Mouse (Mus musculus): ENCODE results near the gene Mgat4e.
A peak's percentile ranks its signal among the peaks of the same experiment; 100 is the strongest.
"Not testable (repeated sequence)": the region's sequence is repeated elsewhere in the genome, so short reads cannot be mapped to it uniquely, and the experiment has no call there.

Gene Mgat4e

DNA sequence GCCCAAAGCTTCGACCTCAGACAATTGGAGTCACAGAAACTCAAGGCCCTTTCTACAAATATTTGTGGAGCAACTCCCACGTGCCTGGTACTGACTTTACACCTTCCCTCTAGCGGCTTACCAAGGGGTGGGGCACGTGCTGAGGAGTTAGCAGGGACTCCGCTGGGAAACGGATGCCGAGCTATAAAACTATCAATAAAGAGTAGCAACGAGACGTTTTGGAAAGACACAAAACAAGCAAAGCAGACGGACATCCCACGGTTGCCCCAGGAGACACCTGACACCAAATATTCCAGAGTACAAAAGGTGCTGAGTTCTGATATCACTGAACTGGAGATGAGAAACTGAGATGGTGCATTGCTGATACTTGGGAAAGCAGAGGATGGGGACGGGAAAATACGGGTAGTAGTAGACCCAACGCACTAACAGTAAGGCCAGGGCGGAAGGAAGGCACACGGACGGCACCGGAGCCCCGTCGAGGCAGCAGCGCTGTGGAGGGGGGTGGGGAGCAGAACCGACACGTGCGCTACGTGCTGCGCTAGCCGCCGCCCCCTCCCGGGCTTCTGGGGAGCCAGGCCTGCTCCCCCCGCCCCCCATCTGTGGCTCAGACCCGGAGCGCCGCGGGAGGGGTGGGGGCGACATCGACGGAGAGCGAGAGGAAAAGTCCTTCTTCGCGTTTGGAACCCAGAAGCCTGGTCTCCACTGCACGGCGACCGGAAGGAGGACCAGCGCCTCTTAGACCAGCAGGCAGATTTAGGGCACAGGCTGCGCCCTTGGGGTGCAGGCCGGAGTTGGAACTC, 6.6 kb upstream of the Mgat4e start:
- DNase-seq (ENCODE audit: low spot score): no peak

- DNase-seq (ENCODE audit: low spot score): no peak
These were observed 5.9 kb upstream of the Mgat4e start for GRCm38 (mm10) chr1:134555240-134555870.

DNA sequence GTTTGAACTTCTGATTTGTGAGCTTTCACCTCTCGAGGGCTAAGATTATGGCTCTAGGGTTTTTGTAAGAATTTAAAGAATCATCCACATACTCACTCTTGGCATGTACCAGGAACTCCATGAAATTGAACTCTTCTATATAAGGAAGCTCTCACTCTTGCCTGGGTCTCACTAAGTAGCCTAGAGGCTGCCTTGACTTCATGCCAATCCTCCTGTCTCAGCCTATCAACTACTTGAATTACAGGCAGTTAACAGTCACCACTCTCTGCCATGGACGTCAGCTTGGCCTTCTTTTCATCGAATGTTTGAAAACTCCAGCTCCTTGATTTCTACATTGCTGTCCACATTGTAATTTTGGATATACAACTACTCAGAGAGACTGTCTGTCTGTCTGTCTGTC, 2.9 kb upstream of the Mgat4e start:
- DNase-seq (ENCODE audit: low spot score): no peak

DNA sequence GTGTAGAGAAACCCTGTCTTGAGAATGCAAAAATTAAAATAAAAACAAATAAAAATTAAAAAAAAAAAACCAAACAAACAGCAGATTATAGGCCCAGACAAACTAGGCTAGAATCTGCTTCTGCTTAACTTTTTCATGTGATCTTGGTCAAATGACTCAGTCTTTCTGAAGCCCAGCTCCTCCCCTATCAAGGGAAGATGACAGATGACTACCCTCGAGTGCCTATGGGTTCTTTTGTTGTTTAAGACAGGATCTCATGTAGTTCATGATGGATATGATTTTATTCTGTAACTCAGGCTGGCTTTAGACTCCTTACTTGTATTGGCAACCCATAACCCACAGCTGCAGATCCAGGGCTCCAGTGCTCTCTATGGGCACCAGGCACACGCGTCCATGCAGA, 2.4 kb upstream of the Mgat4e start:
- DNase-seq (ENCODE audit: low spot score): no peak

DNA sequence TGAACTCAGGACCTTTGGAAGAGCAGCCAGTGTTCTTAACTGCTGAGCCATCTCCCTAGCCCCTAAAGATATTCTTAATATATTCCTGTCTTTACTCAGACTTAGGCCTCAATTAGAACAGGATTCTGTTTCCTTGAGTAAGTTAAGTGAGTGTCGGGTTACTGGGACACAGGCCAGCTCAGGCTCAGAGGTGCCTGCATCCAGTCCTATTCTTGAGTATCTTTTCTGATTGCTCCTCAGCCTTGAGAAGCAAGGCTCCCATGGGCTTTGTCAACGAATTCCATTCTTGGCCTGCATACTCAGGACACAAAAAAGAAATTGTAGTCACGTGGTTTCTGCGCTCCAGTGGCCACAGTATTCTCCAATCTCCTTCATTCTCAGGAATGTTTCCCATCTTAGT, 1.3 kb downstream of the Mgat4e start:
- no peak for DNase-seq (ENCODE audit: low spot score)

DNA sequence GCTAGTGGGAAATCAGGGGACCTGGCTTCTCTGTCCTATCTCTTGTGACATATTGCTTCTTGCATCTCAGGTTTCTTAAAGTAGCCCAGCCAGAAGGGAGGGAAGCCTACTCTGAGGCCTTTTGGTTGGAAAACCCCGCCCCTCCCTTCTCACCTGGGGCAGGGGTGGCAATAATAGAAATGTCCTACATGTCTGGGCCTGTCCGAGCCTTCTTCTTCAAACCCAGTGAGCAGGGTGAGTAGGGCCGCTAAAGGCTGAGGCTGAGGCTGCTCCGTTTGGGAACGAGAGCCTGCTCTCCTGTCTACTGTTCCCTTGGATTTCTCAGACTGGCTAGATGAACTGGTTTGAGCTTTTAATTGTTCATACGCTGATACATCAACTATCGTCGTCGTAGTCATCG, 8.9 kb downstream of the Mgat4e start:
- no peak for DNase-seq (ENCODE audit: low spot score)

DNA sequence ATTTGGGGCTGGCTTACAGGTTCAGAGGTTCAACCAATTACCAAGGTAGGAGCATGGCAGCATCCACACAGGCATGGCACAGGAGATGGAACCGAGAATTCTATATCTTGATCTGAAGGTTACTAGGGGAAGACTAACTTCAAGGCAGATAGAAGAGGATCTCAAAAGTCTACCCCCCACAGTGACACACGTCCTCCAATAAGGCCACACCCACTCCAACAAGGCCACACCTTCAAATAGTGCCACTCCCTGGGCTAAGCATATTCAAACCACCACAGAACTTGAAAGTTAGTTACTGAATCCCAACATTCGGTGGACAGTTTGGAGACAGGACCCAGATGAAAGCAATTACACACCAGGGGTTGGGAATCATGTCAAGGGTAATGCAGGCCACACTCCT, 14.0 kb downstream of the Mgat4e start:
- DNase-seq (ENCODE audit: low spot score): no peak

DNA sequence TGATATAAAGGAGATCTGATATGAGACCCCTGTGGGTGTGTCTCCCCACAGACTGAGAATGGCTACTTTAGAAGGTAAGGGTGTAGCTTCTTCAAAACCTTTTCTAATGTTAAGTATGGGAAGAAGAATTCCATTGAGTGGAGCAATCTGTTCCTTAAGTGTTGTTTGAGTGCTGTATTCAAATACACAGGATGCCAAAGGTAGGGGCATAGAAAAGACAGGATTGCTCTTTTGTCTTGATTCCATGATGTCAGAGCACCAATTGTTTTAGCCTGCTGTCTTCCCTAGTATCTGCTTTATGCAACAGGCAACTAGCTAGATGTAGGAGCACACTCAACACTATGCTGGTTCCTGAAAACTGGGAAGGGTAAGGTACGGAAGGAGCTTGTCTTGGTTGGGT, 14.4 kb downstream of the Mgat4e start:
- no peak for DNase-seq (ENCODE audit: low spot score)

DNA sequence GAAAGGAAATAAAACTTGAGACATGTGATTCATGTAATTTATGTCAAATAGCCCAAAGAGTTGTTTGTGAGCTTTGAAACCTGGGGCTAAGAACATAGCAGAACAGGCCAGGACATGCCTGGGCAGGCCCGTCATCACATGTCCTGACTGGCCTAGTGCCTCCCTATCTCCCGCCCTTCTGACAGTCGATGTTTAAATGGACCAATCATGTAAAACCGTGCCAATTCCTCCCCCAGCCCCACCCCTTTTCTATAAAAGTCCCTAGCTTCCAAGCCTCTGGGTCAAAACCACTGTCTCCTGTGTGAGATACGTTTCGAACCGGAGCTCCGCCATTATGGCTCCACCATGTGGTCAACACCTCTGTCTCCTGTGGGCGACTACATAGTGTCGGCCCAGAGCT, 15.8 kb downstream of the Mgat4e start:
- DNase-seq (ENCODE audit: low spot score): not testable (repeated sequence)

DNA sequence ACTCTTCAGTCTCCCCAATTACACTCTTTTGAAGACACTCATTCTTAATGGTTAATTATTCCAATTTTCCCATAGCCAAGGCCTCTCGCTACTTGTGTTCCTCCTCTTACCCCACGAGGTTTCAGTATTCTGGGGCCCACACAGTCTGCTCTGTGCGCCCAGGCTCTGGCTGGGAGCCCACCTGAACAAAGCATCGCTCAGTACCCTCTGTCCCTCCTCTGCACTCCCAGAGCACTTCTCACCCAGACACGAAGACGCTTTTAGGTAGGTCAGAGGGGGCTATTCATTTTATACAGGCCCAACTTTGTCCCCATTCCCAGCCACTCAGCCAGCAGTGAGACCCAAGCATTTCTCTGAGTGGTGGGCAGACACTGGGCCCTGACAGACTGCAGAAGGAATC, 18.9 kb downstream of the Mgat4e start:
- no peak for DNase-seq (ENCODE audit: low spot score)

DNA sequence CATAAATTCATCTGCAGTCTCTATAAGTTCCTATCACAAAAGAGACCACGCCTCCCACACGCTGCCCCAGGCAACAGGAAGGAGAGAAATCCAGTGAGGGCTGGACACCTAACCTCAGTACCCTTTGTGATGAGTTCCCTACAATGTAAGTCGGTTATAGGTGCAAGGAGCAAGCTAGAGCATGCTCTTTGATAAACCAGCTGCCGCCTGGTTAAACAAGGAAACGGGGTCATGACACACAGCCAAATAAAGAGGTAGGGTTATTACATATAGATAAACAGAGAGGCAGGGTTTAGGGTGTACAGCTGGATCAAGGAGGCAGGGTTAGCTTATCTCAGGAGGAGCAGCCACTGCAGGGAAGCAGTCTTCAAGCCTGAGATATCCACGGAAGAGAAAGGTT, 22.7 kb downstream of the Mgat4e start:
- DNase-seq (ENCODE audit: low spot score): peak; percentile 76

DNA sequence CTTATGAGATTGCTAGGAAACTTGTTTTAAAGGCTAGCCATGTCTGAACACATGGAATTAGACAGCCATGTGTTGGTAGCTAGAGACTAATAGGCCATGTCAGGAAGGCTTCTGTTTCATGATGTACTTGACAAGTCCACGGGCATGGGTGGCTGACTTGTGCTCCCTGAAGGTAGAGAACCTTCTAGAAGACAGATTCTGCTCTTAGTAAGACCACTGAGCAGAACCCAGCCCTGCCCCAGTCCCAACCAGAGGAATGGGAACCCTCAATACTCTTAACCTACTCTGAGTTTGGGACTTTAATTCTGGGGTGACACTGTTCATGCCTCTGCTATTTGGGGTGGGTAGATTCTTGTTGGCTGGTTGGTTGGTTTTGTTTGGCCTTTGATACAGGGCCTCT, 24.5 kb downstream of the Mgat4e start:
- DNase-seq (ENCODE audit: low spot score): no peak

GRCm38 (mm10) chr1:134524424-134524823, 25.1 kb downstream of the Mgat4e start:
- DNase-seq (ENCODE audit: low spot score): peak; percentile 49

GRCm38 (mm10) chr1:134522325-134522724, 27.2 kb downstream of the Mgat4e start:
- DNase-seq (ENCODE audit: low spot score): no peak

DNA sequence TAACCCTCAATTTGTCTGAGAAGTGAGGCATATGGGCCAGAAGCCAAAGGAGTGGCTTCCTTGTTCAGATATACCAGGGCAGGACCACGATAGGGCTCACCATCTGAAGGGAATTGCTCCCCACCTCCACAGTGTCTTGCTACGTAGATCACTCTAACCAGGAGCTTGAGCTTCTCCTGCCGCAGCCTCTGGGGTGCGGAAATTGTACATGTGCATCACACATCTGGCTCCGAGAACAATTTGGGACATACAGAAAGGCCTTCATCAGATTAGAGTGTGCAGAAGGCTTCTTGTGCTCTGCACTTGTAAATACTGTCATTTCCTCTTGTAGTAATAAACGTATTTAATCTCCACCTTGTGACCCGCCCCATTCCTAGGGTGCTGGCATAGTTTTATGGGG, 28.3 kb downstream of the Mgat4e start:
- DNase-seq (ENCODE audit: low spot score): no peak

GRCm38 (mm10) chr1:134520001-134520721, 29.3 kb downstream of the Mgat4e start:
- DNase-seq (ENCODE audit: low spot score): no peak

DNA sequence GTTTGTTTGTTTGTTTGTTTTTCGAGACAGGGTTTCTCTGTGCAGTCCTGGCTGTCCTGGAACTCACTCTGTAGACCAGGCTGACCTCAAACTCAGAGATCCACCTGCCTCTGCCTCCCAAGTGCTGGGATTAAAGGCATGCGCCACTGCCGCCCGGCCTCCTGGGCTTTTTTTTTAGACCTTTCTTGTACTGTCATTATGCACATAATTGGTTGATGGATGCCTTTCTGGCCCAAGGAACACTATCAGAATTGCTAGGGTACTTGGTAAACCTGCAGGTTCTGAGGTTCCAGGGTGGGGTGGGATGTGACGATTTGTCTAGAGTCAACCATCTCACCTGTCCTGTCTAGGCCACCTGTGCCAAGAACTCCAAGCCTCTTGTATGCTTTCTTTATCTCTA, 30.3 kb downstream of the Mgat4e start:
- not testable (repeated sequence) for DNase-seq (ENCODE audit: low spot score)

DNA sequence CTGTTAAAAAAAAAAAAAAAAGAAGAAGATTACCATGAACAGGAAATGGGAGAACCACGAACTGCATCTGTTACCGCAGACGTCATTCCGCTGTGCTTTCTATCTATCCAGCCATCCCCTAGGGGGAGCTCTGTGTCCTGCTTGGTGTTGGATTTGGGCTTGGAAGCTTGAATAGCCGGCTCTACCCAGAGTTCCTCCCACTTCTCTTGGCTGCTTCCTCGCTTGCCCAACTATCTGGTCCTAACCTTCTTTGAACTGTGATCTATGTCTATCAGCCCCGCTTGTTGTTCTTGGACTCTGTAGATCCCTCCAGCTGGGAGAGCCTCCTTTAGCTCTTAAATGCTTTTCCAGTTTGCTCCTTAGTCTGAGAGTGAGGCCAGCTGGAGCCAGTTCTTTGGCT, 30.8 kb downstream of the Mgat4e start:
- DNase-seq (ENCODE audit: low spot score): peak; percentile 86

GRCm38 (mm10) chr1:134517841-134518240, 31.6 kb downstream of the Mgat4e start:
- not testable (repeated sequence) for DNase-seq (ENCODE audit: low spot score)

DNA sequence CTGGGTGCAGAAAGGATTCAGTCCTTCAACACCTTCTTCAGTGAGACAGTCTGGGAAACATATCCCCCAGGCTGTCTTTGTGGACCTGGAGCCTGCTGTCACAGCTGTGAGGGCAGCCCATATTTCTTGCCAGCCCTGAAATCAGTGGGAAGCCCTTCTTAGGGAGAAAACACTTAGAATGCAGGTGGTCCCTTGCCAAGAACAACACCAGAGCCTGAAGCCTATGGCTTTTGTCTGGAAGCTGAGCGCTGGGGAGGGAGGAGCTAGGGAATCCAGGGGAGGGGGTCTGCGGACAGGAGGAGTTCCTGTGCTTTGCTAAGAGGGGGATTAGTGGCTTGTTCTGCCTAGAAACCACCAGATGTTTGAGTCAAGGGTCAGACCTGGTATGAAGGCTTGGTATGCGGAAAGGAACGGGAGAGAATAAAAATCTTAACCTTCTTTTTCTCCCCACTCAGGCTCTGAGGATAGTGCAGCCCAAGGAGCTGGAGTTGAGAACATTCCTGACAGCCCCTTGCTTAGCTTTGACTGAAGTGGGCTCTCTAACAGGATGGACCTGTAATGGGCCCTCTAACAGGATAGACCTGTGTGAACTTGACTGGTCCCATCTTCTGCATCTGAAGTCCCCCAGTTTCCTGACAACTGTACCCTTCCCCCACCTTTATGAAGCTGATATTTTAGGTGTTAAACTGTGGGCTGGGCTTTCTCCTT, 32.8 kb downstream of the Mgat4e start:
- no peak for DNase-seq (ENCODE audit: low spot score)

DNA sequence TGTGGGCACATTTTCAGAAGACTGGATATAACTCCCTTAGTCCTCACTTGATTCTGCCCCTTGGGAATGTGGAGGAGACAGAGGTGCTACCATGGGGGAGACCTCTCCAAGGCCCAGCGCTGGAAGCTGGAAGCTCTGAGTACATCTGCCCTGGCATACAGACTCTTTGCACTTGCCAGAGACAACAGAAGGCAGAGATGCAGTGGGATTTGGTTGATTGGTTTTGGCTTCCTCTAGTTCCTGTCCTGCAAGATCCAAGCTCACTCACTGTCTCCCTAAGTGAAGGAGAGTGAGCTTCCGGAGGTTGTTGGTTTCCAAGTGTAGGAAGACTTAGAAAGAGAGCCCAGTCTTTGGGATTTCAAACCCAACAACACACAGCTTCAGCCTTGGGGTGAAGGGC, 33.6 kb downstream of the Mgat4e start:
- no peak for DNase-seq (ENCODE audit: low spot score)

DNA sequence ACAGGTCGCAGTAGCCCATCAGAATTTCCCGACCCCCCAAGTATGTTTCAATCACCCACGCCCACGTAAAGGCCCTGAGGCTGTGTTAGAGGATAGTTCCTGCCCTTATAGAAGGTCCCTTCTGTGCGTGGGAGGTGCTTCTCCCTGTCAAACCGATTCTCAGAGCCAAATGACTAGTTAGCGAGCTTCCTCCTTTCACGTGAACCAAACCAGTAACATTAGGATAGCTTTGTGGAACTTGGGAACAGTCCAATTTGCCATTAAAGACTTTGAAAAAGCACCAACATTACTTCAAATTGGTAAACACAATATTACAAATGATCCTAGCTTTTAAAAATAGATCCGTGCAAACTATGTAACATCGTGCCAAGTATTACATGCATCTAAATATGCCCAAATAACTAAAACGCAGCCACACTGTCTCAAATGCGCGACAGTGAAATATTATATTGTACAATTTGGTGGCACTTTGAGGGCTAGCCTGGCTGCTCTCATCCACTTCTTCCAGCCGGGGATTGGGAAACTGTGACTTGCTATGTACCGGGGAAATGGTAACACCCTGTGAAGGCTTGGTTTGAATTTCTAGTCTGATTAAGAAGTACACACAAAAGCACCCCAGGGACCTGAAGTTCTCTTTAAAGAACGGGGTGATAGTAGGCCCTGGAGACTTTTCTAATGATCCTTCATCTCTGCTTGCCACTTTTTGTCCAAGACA, 35.4 kb downstream of the Mgat4e start:
- DNase-seq (ENCODE audit: low spot score): no peak
